Mouse (Mus musculus): ENCODE results near the gene Sub1. TPM values are rescaled to one million over a fixed set of nuclear protein-coding genes. Genes with fewer than 3 reads are reported as not detected.

Gene Sub1
- polyA plus RNA-seq, 1 experiment from 2014 or later = 659 TPM

DNA sequence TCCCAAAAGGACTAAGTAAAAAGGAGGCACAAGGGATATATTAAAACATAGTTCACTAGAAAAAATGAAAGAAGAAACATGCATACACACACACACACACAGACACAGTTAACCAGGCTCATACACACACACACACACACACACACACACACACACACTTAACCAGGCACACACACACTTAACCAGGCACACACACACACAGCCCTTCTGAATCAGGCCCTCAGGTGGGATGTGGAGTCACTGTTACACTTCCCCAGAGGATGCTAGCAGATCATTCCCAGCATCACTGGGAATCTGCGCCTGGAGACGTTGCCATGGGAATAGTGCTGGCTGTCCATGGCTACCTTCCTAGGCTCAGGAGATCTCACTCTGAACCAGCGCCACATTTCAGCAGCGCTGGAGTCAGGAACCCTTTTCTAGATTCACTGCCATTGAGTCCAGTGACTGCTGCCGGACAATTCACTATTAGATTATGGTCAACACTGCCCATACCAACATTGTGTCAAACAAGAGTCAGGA is 30.2 kb upstream of the Sub1 start:
- H3K27me3 ChIP-seq = no peaks in the 10 kb centered on the region
- H3K9ac ChIP-seq = no peak overlapping the region
- no peak overlapping the region for H3K4me3 ChIP-seq
- H3K4me1 ChIP-seq = no peaks in the 10 kb centered on the region
- no peak overlapping the region for H3K4me2 ChIP-seq (replicated peaks)
- H3K9me3 ChIP-seq (replicated peaks) = no peaks in the 10 kb centered on the region
- no peak for ATAC-seq (ENCODE audit: low FRiP score)
- 91% methylated on average over 5 of the region's 5 CpGs for WGBS
- no peak overlapping the region for H3K27ac ChIP-seq
- H3K36me3 ChIP-seq = no peaks in the 10 kb centered on the region

GRCm38 (mm10) chr15:12026026-12026425 is 29.2 kb upstream of the Sub1 start:
- Histone ChIP-seq H3K36me3 (no peaks in the 10 kb centered on the region), H3K27me3 (no peaks in the 10 kb centered on the region), H3K4me1 (no peaks in the 10 kb centered on the region), H3K9me3 (replicated peaks) (no peaks in the 10 kb centered on the region), H3K9ac (no peak overlapping the region), H3K27ac (no peak overlapping the region), H3K4me3 (no peak overlapping the region), H3K4me2 (replicated peaks) (no peak overlapping the region)
- ATAC-seq (ENCODE audit: low FRiP score) = no peak
- WGBS = 84% methylated on average over 5 of the region's 5 CpGs

GRCm38 (mm10) chr15:12025341-12025740 is 28.6 kb upstream of the Sub1 start:
- ATAC-seq (ENCODE audit: low FRiP score) = no peak
- H3K9me3 ChIP-seq (replicated peaks) = no peaks in the 10 kb centered on the region
- no peaks in the 10 kb centered on the region for H3K27me3 ChIP-seq
- H3K27ac ChIP-seq = no peak overlapping the region
- H3K4me3 ChIP-seq = no peak overlapping the region
- no peak overlapping the region for H3K9ac ChIP-seq
- WGBS = 90% methylated on average over 10 of the region's 10 CpGs
- H3K36me3 ChIP-seq = no peaks in the 10 kb centered on the region
- H3K4me1 ChIP-seq = no peaks in the 10 kb centered on the region
- H3K4me2 ChIP-seq (replicated peaks) = no peak overlapping the region

DNA sequence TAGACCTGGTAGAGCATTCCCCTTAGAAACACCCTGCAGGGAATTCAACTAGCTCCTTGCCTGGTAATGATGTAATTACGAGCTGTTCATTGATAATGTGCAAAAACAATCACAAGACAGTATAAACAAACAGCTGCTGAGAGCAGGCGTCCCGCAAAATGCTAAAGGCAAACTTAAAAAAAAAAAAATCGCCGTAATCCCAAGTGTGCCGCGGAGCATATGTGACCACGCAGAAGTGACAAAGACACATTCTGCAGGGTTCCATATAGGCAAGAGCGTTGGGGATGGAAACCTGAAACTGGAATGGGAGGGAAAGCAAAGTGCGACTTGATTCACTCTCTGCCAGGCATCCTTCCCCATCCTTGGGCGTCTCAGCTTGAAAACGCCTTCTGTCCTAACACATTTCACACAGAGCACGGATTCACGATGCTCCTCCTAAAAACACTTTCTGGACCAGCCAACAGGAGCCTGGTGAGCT is 28.0 kb upstream of the Sub1 start:
- no peaks in the 10 kb centered on the region for H3K4me1 ChIP-seq
- H3K27ac ChIP-seq = no peak overlapping the region
- H3K27me3 ChIP-seq = no peaks in the 10 kb centered on the region
- no peaks in the 10 kb centered on the region for H3K9me3 ChIP-seq (replicated peaks)
- H3K4me2 ChIP-seq (replicated peaks) = no peak overlapping the region
- H3K36me3 ChIP-seq = no peaks in the 10 kb centered on the region
- no peak overlapping the region for H3K4me3 ChIP-seq
- WGBS = 69% methylated on average over 14 of the region's 14 CpGs
- H3K9ac ChIP-seq = no peak overlapping the region
- ATAC-seq (ENCODE audit: low FRiP score) = no peak

DNA sequence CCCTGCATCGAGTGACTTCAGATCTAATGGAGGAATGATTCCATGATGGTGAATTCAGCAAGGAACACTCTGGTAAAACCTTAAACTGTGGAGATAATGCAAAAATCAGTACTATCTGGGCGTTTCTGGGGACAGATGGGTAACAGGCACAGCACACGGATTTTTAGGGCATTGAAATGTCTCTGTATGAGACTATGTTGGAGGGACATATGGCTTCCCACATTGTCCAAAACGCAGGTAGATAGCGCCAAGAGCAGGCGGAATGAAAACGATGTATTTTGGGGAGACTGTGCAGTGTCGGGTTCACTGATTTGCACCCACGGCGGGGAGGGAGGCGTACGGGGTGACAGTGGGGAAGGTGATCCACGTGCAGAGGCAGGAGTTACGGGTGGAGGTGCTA is 22.7 kb upstream of the Sub1 start:
- Histone ChIP-seq H3K36me3 (no peaks in the 10 kb centered on the region), H3K4me1 (no peaks in the 10 kb centered on the region), H3K4me3 (no peak overlapping the region), H3K27ac (no peak overlapping the region), H3K9me3 (replicated peaks) (no peaks in the 10 kb centered on the region), H3K4me2 (replicated peaks) (no peak overlapping the region), H3K9ac (no peak overlapping the region), H3K27me3 (no peaks in the 10 kb centered on the region)
- WGBS = 94% methylated on average over 14 of the region's 14 CpGs
- no peak for ATAC-seq (ENCODE audit: low FRiP score)

- H3K27ac ChIP-seq = no peak overlapping the region
- H3K4me3 ChIP-seq = no peak overlapping the region
- H3K36me3 ChIP-seq = no peaks in the 10 kb centered on the region
- H3K4me1 ChIP-seq = no peaks in the 10 kb centered on the region
- H3K27me3 ChIP-seq = no peaks in the 10 kb centered on the region
- H3K9me3 ChIP-seq (replicated peaks) = no peaks in the 10 kb centered on the region
- no peak for ATAC-seq (ENCODE audit: low FRiP score)
- no peak overlapping the region for H3K4me2 ChIP-seq (replicated peaks)
- no peak overlapping the region for H3K9ac ChIP-seq
- 68% methylated on average over 6 of the region's 6 CpGs for WGBS
Observed at GRCm38 (mm10) chr15:12018428-12018757, 21.6 kb upstream of the Sub1 start.

DNA sequence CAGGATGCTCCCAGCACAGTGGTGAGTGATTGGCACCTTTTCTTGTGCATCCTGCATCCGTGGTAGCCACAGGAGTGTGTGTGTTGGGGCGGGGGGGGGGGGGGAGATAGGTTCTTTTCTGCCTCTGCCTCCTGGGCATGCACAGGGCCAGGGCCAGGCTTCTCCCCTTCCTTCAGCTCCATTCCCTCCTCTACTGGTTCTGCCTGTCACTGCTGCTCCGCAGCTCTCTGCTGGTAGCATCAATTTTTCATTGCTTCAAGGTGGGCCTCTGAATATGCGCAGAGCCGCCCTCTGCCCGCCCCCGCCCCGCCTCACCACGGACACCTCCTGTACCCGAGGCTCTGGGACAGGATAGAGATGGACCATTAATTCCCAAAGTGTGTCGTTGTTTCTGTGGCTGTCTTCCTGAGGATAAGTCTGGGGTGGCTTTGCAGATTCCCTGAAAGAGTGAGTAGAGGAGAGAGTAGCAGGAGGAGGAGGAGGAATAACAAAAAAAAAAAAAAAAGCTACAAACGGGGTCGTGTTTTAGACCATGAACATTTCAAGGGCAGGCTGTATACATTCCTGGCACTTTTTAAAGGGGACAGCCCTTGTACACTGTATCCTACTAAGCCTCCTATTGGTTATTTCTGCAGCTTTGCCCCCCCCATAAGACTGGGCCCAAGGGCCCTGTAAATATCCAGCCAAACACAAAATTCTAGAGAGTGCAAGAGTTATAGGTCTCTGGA is 21.1 kb upstream of the Sub1 start:
- ATAC-seq (ENCODE audit: low FRiP score) = no peak
- H3K27me3 ChIP-seq = no peaks in the 10 kb centered on the region
- H3K36me3 ChIP-seq = no peaks in the 10 kb centered on the region
- H3K4me2 ChIP-seq (replicated peaks) = no peak overlapping the region
- no peak overlapping the region for H3K9ac ChIP-seq
- no peaks in the 10 kb centered on the region for H3K4me1 ChIP-seq
- no peak overlapping the region for H3K4me3 ChIP-seq
- no peaks in the 10 kb centered on the region for H3K9me3 ChIP-seq (replicated peaks)
- 51% methylated on average over 13 of the region's 13 CpGs for WGBS
- no peak overlapping the region for H3K27ac ChIP-seq

DNA sequence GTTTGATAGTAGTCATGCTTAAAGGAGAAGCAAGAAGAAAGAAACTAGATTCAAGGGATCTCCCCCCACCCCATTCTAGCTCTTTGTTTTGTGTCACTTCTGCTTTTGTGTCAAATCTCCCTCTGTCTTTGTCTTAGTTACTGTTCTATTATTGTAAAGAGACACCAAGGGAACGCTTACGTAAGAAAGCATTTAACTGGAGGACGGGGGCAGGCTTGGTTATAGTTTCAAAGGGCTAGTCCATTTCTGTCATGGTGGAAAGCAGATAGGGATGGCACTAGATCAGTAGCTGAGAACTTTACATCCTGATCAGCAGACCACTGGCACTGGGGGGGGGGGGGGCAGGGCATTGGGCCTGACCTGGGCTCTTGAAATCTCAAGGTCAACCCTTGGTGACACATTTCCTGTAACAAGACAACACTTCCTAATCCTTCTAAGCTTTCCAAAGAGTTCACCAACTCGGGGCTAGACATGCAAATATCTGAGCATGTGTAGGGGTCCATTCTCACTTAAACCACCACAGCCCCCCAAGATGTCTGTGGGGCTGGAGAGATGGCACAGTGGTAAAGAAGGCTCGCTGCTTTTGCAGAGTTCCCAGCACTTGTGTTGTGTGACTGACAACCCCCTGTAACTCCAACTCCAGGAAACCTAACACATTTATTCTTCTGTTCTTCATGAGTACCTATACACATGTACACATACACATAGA is 17.6 kb upstream of the Sub1 start:
- H3K27ac ChIP-seq = no peak overlapping the region
- H3K4me3 ChIP-seq = no peak overlapping the region
- H3K9me3 ChIP-seq (replicated peaks) = no peaks in the 10 kb centered on the region
- 68% methylated on average over 5 of the region's 5 CpGs for WGBS
- ATAC-seq (ENCODE audit: low FRiP score) = no peak
- H3K4me2 ChIP-seq (replicated peaks) = no peak overlapping the region
- no peak overlapping the region for H3K9ac ChIP-seq
- H3K27me3 ChIP-seq = no peaks in the 10 kb centered on the region
- no peaks in the 10 kb centered on the region for H3K4me1 ChIP-seq
- no peaks in the 10 kb centered on the region for H3K36me3 ChIP-seq

- H3K9ac ChIP-seq = no peak overlapping the region
- no peak overlapping the region for H3K4me3 ChIP-seq
- no peaks in the 10 kb centered on the region for H3K27me3 ChIP-seq
- H3K36me3 ChIP-seq = no peaks in the 10 kb centered on the region
- H3K4me2 ChIP-seq (replicated peaks) = no peak overlapping the region
- H3K27ac ChIP-seq = no peak overlapping the region
- no peak for ATAC-seq (ENCODE audit: low FRiP score)
- H3K4me1 ChIP-seq = no peaks in the 10 kb centered on the region
- WGBS = 73% methylated on average over 6 of the region's 6 CpGs
- H3K9me3 ChIP-seq (replicated peaks) = no peaks in the 10 kb centered on the region
Observed at GRCm38 (mm10) chr15:12013532-12014196, 16.9 kb upstream of the Sub1 start.

DNA sequence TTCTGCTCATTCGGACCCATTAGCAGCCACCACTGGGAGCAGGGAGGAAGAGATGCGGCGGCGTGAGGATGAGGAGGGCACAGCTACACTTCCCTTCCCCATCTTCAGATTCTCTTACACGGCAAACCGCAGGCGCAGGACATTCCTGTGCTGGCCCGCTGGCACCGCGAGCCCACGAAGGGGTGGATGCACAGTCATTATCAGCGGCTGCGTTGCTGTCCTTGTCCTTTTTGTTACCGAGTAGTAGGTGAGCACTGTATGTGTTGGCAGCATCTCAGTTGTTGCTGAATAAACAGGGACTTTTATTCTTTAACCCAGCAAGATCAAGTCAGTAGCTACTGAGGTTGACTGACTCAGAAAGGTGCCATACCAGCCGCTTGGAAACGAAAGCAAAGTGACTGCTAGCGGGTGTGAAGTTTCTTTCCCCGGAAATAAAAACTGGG is 13.8 kb upstream of the Sub1 start:
- Histone ChIP-seq H3K4me1 (no peaks in the 10 kb centered on the region), H3K36me3 (no peaks in the 10 kb centered on the region), H3K9ac (no peak overlapping the region), H3K27ac (no peak overlapping the region), H3K9me3 (replicated peaks) (no peaks in the 10 kb centered on the region), H3K4me3 (peak overlapping the region; percentile 6), H3K27me3 (no peaks in the 10 kb centered on the region), H3K4me2 (replicated peaks) (peak overlapping the region; percentile 33)
- 47% methylated on average over 18 of the region's 18 CpGs for WGBS
- ATAC-seq (ENCODE audit: low FRiP score) = no peak

- Histone ChIP-seq H3K27me3 (no peaks in the 10 kb centered on the region), H3K36me3 (no peaks in the 10 kb centered on the region), H3K4me2 (replicated peaks) (peak overlapping the region; percentile 33), H3K27ac (no peak overlapping the region), H3K4me1 (no peaks in the 10 kb centered on the region), H3K9ac (no peak overlapping the region), H3K4me3 (peak overlapping the region; percentile 6), H3K9me3 (replicated peaks) (no peaks in the 10 kb centered on the region)
- no peak for ATAC-seq (ENCODE audit: low FRiP score)
- WGBS = 66% methylated on average over 23 of the region's 23 CpGs
Observed at GRCm38 (mm10) chr15:12009712-12010601, 13.2 kb upstream of the Sub1 start.

DNA sequence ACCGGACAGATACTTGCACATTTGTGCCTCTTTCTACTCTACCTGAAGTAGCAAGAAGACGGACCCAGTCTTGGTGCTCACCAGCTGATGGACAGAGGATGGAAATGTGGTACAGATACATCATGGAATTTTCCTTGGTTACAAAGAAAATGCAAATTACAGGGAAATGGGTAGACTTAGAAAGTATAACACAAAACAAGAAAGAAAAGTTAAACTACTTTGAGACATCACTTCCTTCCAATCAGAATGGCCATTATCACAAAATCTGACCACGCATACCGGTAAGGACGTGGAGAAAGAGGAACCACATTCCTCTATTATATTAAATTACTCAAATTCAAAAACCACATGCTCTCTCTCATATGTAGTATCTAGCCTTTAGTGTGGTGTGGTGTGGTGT is 12.1 kb upstream of the Sub1 start:
- Histone ChIP-seq H3K4me2 (replicated peaks) (no peak overlapping the region), H3K4me3 (no peak overlapping the region), H3K27ac (no peak overlapping the region), H3K36me3 (no peaks in the 10 kb centered on the region), H3K27me3 (no peaks in the 10 kb centered on the region), H3K9me3 (replicated peaks) (no peaks in the 10 kb centered on the region), H3K4me1 (no peaks in the 10 kb centered on the region), H3K9ac (no peak overlapping the region)
- 94% methylated on average over 5 of the region's 5 CpGs for WGBS
- ATAC-seq (ENCODE audit: low FRiP score) = no peak

All from hindbrain, embryonic 12.5 days (tissue).